Mouse (Mus musculus): Measurements from ENCODE around the gene Psmb7.

The Psmb7 gene

DNA sequence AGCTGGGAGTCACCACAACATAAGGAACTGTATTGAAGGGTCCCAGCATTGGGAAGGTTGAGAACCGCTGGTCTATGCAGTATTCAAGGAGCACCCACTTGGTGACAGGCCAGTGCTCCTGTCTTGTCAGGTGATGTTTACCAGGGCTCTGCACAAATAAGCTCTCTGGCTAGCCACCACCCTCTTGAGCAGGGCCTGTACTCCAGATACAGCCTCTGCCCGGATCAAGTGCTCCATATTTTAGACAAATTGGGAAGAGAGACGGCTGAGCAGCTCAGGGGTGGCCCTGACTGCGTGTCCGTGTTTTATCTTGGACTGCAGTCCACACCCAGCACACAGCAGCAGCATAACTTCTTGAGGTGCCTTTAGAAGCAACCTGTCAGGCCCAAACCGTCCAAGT lies 57.2 kb downstream of the Psmb7 start:
- DNase-seq: no peak

GRCm38 (mm10) chr2:38585379-38585736 lies 58.5 kb downstream of the Psmb7 start:
- DNase-seq: no peak

- DNase-seq: no peak
Observed at GRCm38 (mm10) chr2:38584514-38585378, 59.1 kb downstream of the Psmb7 start.

DNA sequence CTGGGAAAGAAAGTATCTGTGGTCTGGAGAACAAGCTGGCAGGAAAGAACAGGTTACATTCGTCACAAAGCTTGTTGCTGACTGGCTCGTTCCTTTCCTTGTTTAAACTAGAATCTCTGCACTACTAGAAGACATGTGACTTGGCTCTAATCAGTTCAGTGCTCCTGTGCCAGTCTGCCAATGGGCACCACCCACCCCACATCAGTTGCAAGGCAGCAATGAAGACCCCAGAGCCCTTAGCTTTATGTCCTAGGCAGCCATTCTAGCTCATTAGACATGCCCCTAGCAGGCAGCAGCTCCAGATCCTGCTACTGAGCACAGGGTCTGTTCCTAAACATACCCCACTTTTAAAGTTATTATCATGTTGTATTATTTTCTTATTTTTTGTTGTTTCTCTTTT lies 59.9 kb downstream of the Psmb7 start:
- no peak for DNase-seq

- DNase-seq: no peak
Observed at GRCm38 (mm10) chr2:38579528-38579927, 64.4 kb downstream of the Psmb7 start.

DNA sequence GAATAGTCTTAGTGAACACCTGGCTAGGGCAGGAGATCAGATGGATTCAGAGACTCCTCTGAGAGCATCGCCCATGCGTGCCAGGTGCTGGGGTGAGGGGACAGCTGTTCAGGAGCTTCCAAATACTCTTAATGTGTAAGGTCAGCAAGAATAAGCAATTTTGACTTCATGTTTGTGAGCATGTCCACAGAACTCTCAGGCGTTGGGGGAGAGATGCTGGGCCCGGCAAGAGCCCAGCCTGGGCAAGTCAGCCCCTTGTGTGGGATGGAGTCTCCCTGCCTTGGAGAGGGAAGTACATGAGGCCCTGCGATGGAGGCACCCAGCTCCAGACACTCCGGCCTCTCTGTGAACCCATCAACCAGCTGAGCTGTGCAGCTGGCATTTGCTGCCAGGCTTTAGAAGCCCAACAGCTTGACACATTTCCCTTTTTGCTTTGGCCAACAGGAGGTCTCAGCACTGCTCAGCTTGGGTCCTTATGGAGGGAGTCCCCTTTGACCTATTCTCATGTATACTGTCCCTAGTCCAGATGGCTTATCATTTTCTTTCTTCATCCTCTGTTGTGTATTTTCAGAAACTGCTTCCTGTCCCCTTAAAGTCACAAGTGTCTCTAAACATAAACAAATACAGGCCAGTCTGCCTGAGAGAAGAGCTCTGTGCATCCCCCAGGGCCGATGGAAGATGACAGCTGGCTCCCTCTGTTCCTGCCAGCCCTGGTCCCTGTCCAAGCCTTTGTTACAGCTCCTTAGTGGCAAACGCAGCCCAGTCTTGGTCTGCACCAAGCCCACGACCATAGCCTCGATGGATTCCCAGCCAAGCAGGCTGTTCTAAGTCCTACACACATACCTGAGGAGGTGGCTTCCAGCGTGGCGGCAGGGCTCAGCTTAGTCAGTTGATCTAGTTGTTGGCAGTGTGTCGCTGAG lies 65.0 kb downstream of the Psmb7 start:
- peak; percentile 69 for DNase-seq

DNA sequence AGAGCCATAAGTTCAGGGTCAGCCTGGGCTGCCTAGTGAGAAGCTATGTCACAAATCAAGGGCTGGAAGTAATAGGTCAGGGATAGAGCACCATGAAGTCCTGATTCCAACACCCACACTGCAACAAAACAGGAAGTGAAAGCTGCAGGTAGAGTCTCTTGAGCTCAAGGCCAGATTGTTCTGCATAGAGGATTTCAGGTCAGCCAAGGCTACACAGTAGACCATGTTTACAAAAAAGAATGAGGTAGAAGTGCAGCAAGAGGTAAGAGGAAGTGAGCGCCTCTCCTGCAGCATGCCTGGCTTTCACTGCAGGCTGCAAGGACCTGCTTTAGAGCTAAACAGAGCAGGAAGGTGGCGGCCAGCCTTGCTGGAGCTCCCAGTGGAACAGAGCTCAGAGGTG lies 69.2 kb downstream of the Psmb7 start:
- DNase-seq: no peak

DNA sequence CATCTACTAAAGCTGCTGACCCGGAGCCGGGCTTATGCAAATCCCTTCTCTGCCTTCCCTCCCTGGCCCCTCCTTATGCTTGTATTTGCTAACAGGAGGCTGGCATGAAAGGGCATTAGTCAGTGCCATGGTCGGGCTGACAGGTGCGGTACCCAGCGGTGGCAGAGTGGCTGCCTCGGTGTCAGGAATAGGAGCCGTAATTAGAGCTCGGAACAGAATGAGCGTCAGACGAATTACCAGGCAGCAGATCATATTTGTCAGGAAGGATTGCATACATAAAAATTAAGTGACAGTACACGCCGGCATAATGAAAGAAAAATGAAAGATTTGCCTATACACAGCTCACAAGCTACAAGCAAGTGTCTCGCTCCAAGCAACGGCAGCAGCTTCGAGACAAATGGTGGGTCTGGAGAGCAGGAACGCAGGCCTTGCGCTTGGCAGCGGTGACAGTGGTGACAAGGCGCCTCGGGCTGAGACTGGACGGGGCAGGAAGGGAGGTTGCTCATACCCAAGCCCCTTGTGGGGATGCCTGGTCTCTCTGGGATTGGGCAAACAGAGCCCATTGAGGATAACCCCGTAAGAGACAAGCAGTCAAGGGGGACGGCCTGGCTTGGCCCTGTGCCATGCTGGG lies 71.8 kb downstream of the Psmb7 start:
- peak; percentile 78 for DNase-seq

DNA sequence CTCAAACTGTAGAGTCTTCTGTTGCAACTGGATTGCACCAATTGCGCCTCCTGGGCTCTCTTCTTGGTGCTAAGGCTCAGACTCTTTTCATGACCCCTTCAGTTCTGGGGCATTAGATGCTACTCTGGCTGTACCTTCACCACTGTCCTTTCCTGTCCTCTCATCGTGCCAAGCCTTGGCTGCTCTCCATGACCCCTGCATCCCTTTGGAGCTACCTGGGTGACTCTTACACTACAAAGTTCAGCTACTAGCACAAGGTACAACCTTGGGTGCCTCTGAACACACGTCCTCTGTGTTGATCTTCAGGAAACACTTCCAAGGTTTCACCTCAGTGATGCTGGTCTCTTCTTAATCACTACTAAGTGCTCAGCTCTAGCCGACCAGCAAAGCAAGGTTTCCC lies 81.3 kb downstream of the Psmb7 start:
- no peak for DNase-seq

- DNase-seq: no peak
Observed at GRCm38 (mm10) chr2:38560296-38561227, 83.3 kb downstream of the Psmb7 start.

DNA sequence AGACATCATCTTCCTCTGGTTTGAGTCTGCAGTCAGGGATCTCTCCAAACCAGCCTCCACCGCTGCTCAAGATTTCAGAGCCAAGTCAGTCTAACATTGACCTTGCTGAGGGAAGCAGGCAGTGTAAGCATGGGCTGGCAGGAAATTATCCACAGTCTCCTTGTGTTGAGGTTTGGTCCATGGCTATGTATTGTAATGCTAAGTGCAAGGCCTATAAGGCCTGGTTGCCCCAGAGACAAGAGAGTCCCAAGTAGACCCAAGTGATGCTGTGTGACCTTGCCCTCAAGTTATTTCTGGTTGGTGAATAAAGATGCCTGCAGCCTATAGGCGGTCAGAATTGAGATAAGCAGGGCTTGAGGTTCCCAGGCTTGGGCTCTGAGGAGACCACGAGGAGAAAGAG lies 87.2 kb downstream of the Psmb7 start:
- DNase-seq: no peak

DNA sequence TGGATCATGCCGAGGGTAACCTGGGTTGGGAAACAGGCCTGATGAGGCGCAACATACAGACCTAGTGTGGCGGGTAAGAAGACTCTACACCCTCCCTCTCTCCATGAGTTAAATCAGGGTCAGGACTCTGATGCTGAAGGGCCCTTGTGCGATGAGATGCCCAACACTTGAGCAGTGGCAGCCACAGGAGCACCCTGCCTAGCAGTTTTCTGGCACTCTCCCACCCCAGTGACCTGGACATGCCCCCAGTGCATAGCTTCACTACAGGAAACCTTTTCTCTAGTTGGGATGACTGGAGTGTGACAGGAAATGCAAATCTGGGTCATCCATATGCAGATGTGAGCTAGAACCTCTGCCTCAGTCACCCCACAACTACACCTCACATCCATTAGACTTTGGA lies 88.2 kb downstream of the Psmb7 start:
- no peak for DNase-seq

DNA sequence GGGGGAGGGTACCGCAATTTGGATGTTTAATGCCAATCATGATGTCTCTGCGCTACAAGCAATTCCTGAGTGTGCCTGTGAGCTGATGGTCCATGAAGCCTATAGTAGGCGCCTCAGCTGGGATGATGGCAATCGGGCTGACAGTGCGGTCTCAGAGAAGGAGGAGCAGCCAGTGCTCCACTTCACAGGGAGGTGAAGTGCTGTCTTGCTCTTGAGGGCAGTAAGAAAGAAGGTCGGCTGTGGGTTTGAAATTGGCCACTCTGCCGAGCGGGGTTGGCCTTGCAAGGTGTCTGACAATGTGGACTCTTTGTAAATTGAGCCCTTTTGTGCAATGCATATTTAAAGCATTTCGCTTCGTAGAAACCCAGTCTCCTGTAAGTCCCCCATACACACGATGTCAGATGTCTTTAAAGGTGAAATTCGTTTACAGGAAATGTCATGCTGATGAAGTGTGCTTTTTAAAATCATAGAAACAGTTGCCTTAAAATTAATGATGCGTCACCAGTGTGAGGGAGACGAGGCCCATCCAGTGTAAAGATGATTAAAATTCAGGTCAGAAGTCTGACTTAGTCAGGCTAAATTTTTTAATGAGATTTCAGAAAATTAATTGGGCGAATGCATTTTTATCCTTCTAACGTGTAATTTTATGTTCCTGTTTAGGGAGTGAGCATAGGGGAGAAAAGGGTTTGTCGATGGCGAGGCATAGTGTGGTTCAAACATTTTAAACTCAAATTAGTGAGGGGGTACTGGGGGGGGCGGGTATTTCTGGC lies 89.5 kb downstream of the Psmb7 start:
- DNase-seq: no peak

- no peak for DNase-seq
Observed at GRCm38 (mm10) chr2:38552004-38552443, 91.9 kb downstream of the Psmb7 start.

DNA sequence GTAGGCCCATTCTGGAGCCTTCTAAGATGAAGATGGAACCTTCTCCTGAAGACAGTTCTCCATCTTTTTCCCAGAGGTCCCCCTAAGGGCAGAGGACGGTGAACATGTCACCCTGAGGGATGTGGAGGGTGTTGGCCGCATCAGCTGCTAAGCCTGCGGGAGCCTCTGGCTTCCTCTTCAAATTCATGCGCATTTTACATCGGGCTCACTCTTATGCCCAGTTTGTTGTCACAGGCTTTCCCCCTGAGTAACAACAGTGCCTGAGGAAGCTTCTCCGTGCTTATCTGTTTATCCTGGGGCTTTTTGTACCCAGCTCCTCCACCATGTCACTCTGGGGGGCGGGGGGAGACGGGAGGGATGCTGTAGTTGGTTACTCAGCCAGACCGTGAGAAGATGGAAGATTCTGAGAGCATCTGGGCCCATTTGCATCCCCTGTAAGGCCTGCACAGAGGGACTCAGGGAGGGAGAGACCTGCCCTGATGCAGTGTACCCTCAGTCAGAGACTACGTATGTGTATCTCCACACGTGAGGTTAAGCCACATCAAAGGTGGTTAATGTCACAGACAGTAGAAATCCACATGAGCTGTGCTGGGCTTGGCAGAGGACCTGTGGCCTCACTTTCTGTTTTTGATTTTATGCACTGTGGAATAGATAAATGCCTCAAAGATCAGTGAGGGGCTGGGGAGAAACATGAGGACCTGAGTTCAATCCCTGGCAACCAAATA lies 95.9 kb downstream of the Psmb7 start:
- no peak for DNase-seq

GRCm38 (mm10) chr2:38546748-38547147 lies 97.1 kb downstream of the Psmb7 start:
- DNase-seq: no peak

- DNase-seq: no peak
Observed at GRCm38 (mm10) chr2:38546222-38546621, 97.7 kb downstream of the Psmb7 start.

GRCm38 (mm10) chr2:38545706-38546105 lies 98.2 kb downstream of the Psmb7 start:
- no peak for DNase-seq

DNA sequence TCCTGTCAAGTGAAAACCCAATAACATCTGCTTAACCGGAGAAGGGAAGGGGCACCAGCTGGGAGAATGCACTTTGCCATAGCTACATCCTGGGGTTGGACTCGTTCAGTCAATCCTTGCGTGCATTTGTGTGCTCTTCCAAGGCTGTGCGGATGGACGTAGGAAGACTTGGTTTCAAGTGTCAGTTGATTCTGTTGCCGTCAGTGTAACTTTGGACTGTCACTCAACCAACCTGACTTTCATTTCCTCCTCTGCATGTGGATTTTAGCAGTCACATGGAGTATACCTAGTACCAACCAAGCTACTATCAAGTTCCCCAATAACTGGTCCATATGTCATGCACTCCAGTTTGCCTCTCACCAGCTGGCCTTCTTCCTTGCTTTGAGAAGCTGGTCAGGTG lies 98.9 kb downstream of the Psmb7 start:
- no peak for DNase-seq

DNA sequence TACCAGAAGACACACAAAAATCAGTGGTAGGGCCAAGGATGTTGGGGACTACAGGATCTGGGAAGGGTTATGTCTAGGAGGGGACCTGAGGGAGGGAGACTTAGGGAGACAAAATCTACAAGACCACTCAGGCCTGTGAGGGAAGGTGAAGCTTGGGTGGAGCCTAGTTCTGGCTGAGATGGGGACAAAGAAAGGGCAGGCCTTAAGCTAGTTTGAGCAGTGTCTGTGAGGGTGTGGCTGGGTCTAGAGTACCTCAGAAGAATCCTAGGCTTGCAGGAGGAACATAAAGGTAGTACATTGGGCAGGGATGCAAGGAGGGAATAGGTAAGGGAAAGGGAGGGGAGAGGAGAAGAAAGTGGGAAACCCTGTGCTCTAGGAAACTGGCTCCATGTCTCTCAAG lies 99.5 kb downstream of the Psmb7 start:
- no peak for DNase-seq

DNA sequence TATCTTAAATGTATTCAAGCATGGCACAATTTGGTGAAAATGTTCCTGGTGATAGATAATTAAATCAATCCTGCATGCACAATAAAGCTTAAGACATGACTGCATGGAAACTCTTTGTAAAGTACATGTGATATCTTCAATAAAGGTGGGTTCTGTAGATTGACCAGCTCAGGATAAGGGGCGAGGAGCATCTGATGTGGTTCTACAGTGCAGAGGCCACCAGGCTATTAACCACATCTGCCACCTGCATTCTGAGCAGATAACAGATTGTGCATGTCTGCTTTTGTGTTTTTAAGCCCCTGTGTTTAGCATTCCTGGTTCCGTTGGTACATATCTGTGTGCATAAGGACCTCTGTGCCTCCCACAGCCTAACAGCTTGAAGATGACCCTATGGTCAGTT lies 100.7 kb downstream of the Psmb7 start:
- DNase-seq: no peak

Data from cerebellum, adult 9-10 months (tissue).